Mouse (Mus musculus) forebrain, embryonic 14.5 days (tissue): ENCODE results near the gene St6gal1. TPM values are rescaled to one million over a fixed set of nuclear protein-coding genes. Genes with fewer than 3 reads are reported as not detected.

Experiments used
- ATAC-seq: fragments of 200-750 bp; cut with Nextera tagmentation; 2 replicates; pipeline ENCODE4 v1.8.0; 2017; ENCODE audit warnings: mild to moderate bottlenecking, moderate library complexity
- DNase-seq: peaks from one replicate; pipeline ENCODE4 v3.0.0-alpha.2; 2015; ENCODE audit warnings: low spot score
- H3K27ac ChIP-seq: fragments of 300-500 bp; sonication (generic); 2 replicates; pipeline ENCODE4 v1.5.1; 2014; ENCODE audit warnings: low read depth, mild to moderate bottlenecking, control low read depth, low read length, moderate library complexity
- H3K27me3 ChIP-seq: fragments of 300-500 bp; sonication (generic); replicated peaks from 2 replicates; pipeline ENCODE4 v1.6.1; 2014; ENCODE audit warnings: low read length, control low read depth, mixed read lengths; ENCODE audit not compliant: control insufficient read depth, insufficient read depth
- H3K36me3 ChIP-seq: fragments of 300-500 bp; sonication (generic); 2 replicates; pipeline ENCODE4 v1.6.1; 2014; ENCODE audit warnings: low read length, control low read depth; ENCODE audit not compliant: control insufficient read depth, insufficient read depth
- H3K4me1 ChIP-seq: fragments of 300-500 bp; sonication (generic); 2 replicates; pipeline ENCODE4 v1.6.1; 2014; ENCODE audit warnings: antibody characterized with exemption, low read length, control low read depth; ENCODE audit not compliant: control insufficient read depth, insufficient read depth
- H3K4me2 ChIP-seq: fragments of 300-500 bp; sonication (generic); 2 replicates; pipeline ENCODE4 v1.6.1; 2014; ENCODE audit warnings: mild to moderate bottlenecking, control low read depth, low read length
- H3K4me3 ChIP-seq: fragments of 300-500 bp; sonication (generic); 2 replicates; pipeline ENCODE4 v1.5.1; 2014; ENCODE audit warnings: low read depth, low read length, control low read depth
- H3K9ac ChIP-seq: fragments of 300-500 bp; sonication (generic); 2 replicates; pipeline ENCODE4 v1.6.1; 2014; ENCODE audit warnings: mild to moderate bottlenecking, low read length, control low read depth, moderate library complexity
- H3K9me3 ChIP-seq: fragments of 300-500 bp; sonication (generic); replicated peaks from 2 replicates; pipeline ENCODE4 v1.6.1; 2016; ENCODE audit warnings: low read length, control low read depth, mixed read lengths; ENCODE audit not compliant: control insufficient read depth
- WGBS: fragments of 180-500 bp; shearing (Covaris S2); extraction: QIAGEN DNeasy Blood & Tissue Kit; methylation state at CpG from one replicate; pipeline ENCODE4 v1.1.7; 2014; 5-methylcytosine and 5-hydroxymethylcytosine counted together
- polyA plus RNA-seq: library from polyadenylated mRNA; unstranded; fragments of >200 nt; fragmentation: Nextera tagmentation; extraction: Ambion mirVana; gene quantifications from 2 replicates; pipeline ENCODE4 v1.2.1, GENCODE M21; 2014

St6gal1 gene
- polyA plus RNA-seq, 1 experiment from 2014 or later: 46.0 TPM

- Histone ChIP-seq H3K27me3 (no peaks in the 10 kb centered on the region), H3K4me2 (no peak overlapping the region), H3K4me3 (no peak overlapping the region), H3K36me3 (peaks cover 2% of the 10 kb centered on the region; the same call in 1 of the 2 replicates), H3K4me1 (peaks cover 17% of the 10 kb centered on the region), H3K9me3 (no peaks in the 10 kb centered on the region), H3K9ac (no peak overlapping the region), H3K27ac (no peak overlapping the region)
- 77% methylated on average over 6 of the region's 6 CpGs for WGBS
- ATAC-seq: no peak
- DNase-seq: no peak
Observed at GRCm38 (mm10) chr16:23239583-23239982, 15.0 kb downstream of the St6gal1 start.

- H3K9me3 ChIP-seq: no peaks in the 10 kb centered on the region
- WGBS: 48% methylated on average over 13 of the region's 13 CpGs
- H3K27me3 ChIP-seq: no peaks in the 10 kb centered on the region
- peak overlapping the region; percentile 75 for H3K27ac ChIP-seq
- ATAC-seq (peak; percentile 90), DNase-seq (peak; percentile 92)
- H3K9ac ChIP-seq: 0 out of 2 replicates have a peak overlapping the region, but pooled peaks have one; percentile 13
- no peak overlapping the region for H3K4me2 ChIP-seq
- no peaks in the 10 kb centered on the region for H3K36me3 ChIP-seq
- no peak overlapping the region for H3K4me3 ChIP-seq
- H3K4me1 ChIP-seq: peaks cover 17% of the 10 kb centered on the region
Observed at GRCm38 (mm10) chr16:23240049-23240949, 15.8 kb downstream of the St6gal1 start.

- Histone ChIP-seq H3K9ac (0 out of 2 replicates have a peak overlapping the region, but pooled peaks have one; percentile 13), H3K27ac (peak overlapping the region; percentile 75; the same call in 1 of the 2 replicates), H3K27me3 (no peaks in the 10 kb centered on the region), H3K9me3 (no peaks in the 10 kb centered on the region), H3K4me2 (no peak overlapping the region), H3K4me3 (no peak overlapping the region), H3K4me1 (peaks cover 17% of the 10 kb centered on the region), H3K36me3 (no peaks in the 10 kb centered on the region)
- no peak for DNase-seq
- ATAC-seq: no peak
- 63% methylated on average over 5 of the region's 5 CpGs for WGBS
Observed at GRCm38 (mm10) chr16:23240950-23241259, 16.4 kb downstream of the St6gal1 start.

- Histone ChIP-seq H3K36me3 (no peaks in the 10 kb centered on the region), H3K4me1 (peaks cover 17% of the 10 kb centered on the region), H3K4me3 (no peak overlapping the region), H3K27ac (no peak overlapping the region), H3K9ac (no peak overlapping the region), H3K27me3 (no peaks in the 10 kb centered on the region), H3K9me3 (no peaks in the 10 kb centered on the region), H3K4me2 (no peak overlapping the region)
- ATAC-seq (no peak), DNase-seq (no peak)
- WGBS: 73% methylated on average over 5 of the region's 5 CpGs
Observed at GRCm38 (mm10) chr16:23243726-23244425, 19.3 kb downstream of the St6gal1 start.

- Histone ChIP-seq H3K27me3 (no peaks in the 10 kb centered on the region), H3K36me3 (no peaks in the 10 kb centered on the region), H3K9ac (no peak overlapping the region), H3K4me2 (no peak overlapping the region), H3K27ac (no peak overlapping the region), H3K4me1 (peaks cover 17% of the 10 kb centered on the region), H3K9me3 (no peaks in the 10 kb centered on the region), H3K4me3 (no peak overlapping the region)
- DNase-seq (no peak), ATAC-seq (no peak)
- 91% methylated on average over 7 of the region's 7 CpGs for WGBS
Observed at GRCm38 (mm10) chr16:23244486-23244885, 19.9 kb downstream of the St6gal1 start.

- no peak for ATAC-seq
- Histone ChIP-seq H3K9ac (no peak overlapping the region), H3K4me2 (no peak overlapping the region), H3K4me1 (peaks cover 14% of the 10 kb centered on the region; the same call in 1 of the 2 replicates), H3K36me3 (no peaks in the 10 kb centered on the region), H3K4me3 (no peak overlapping the region), H3K9me3 (no peaks in the 10 kb centered on the region), H3K27ac (no peak overlapping the region), H3K27me3 (no peaks in the 10 kb centered on the region)
- DNase-seq: no peak
- WGBS: 61% methylated on average over 4 of the region's 4 CpGs
Observed at GRCm38 (mm10) chr16:23249285-23249684, 24.7 kb downstream of the St6gal1 start.

GRCm38 (mm10) chr16:23249762-23250161, 25.2 kb downstream of the St6gal1 start:
- no peak overlapping the region for H3K4me3 ChIP-seq
- H3K27ac ChIP-seq: no peak overlapping the region
- ATAC-seq (no peak), DNase-seq (no peak)
- H3K9me3 ChIP-seq: no peaks in the 10 kb centered on the region
- H3K4me1 ChIP-seq: peaks cover 14% of the 10 kb centered on the region; the same call in 1 of the 2 replicates
- H3K9ac ChIP-seq: no peak overlapping the region
- H3K4me2 ChIP-seq: no peak overlapping the region
- no peaks in the 10 kb centered on the region for H3K36me3 ChIP-seq
- H3K27me3 ChIP-seq: no peaks in the 10 kb centered on the region
- WGBS: 68% methylated on average over 6 of the region's 6 CpGs

- H3K27ac ChIP-seq: no peak overlapping the region
- DNase-seq: no peak
Observed at GRCm38 (mm10) chr16:23250556-23251444, 26.3 kb downstream of the St6gal1 start.

More at GRCm38 (mm10) chr16:23250556-23251444, 26.3 kb downstream of the St6gal1 start:
- 42% methylated on average over 15 of the region's 15 CpGs for WGBS
- ATAC-seq: peak; percentile 54; the same call in 1 of the 2 replicates
- Histone ChIP-seq H3K9me3 (no peaks in the 10 kb centered on the region), H3K27me3 (no peaks in the 10 kb centered on the region), H3K4me1 (peaks cover 14% of the 10 kb centered on the region; the same call in 1 of the 2 replicates), H3K36me3 (no peaks in the 10 kb centered on the region), H3K4me3 (no peak overlapping the region), H3K9ac (no peak overlapping the region), H3K4me2 (no peak overlapping the region)
